8 mouse cellular contexts compared by ENCODE assay signal in genomic region chr3:142560296-142560948, GRCm38 (mm10). TPM values are rescaled to one million over a fixed set of nuclear protein-coding genes. Genes with fewer than 3 reads are reported as not detected.
DNase-seq lines count a peak whose midpoint lies in the region; ATAC-seq lines count a peak whose summit lies in the region.

No protein-coding gene starts in this region.

- H3K27ac ChIP-seq in embryonic facial prominence, embryonic 12.5 days, result no peak overlapping the region
- no peak overlapping the region for H3K27ac ChIP-seq in limb, embryonic 11.5 days (replicated peaks; ENCODE audit: low read depth, low read length)
- no peak overlapping the region for H3K27ac ChIP-seq in midbrain, embryonic 13.5 days

- H3K9ac ChIP-seq in embryonic facial prominence, embryonic 12.5 days, result no peak overlapping the region
- H3K9ac ChIP-seq in limb, embryonic 11.5 days (ENCODE audit: low read length), result no peak overlapping the region
- peak overlapping the region; percentile 48; the same call in 1 of the 2 replicates for H3K9ac ChIP-seq in midbrain, embryonic 13.5 days (replicated peaks)

- no peaks in the 10 kb centered on the region for H3K36me3 ChIP-seq in embryonic facial prominence, embryonic 12.5 days
- no peaks in the 10 kb centered on the region for H3K36me3 ChIP-seq in limb, embryonic 11.5 days (ENCODE audit: control insufficient read depth, insufficient read depth, low read length)
- no peaks in the 10 kb centered on the region for H3K36me3 ChIP-seq in midbrain, embryonic 13.5 days

- no peak for ATAC-seq in embryonic facial prominence, embryonic 12.5 days (ENCODE audit: insufficient number of reproducible peaks, insufficient read depth, low FRiP score, low TSS enrichment)
- peak; percentile 57; the same call in 1 of the 2 replicates for ATAC-seq in limb, embryonic 11.5 days (ENCODE audit: insufficient number of reproducible peaks, low FRiP score, low TSS enrichment, low read depth)
- ATAC-seq in midbrain, embryonic 13.5 days, result peak; percentile 88

- H3K4me3 ChIP-seq in embryonic facial prominence, embryonic 12.5 days, result peak overlapping the region; percentile 18
- peak overlapping the region; percentile 26 for H3K4me3 ChIP-seq in limb, embryonic 11.5 days (ENCODE audit: low read depth, low read length)
- peak overlapping the region; percentile 19; the same call in 1 of the 2 replicates for H3K4me3 ChIP-seq in midbrain, embryonic 13.5 days (replicated peaks)

- peaks cover 6% of the 10 kb centered on the region for H3K4me1 ChIP-seq in embryonic facial prominence, embryonic 12.5 days
- no peaks in the 10 kb centered on the region for H3K4me1 ChIP-seq in limb, embryonic 11.5 days (ENCODE audit: control insufficient read depth, insufficient read depth, low read length)
- peaks cover 4% of the 10 kb centered on the region; the same call in 1 of the 2 replicates for H3K4me1 ChIP-seq in midbrain, embryonic 13.5 days (replicated peaks)

- 16% methylated on average over 12 of the region's 12 CpGs for WGBS in embryonic facial prominence, embryonic 12.5 days
- 13% methylated on average over 12 of the region's 12 CpGs for WGBS in limb, embryonic 11.5 days
- 27% methylated on average over 12 of the region's 12 CpGs for WGBS in midbrain, embryonic 13.5 days

- peak; percentile 90 for DNase-seq in 3T3-L1 (ENCODE audit: low read depth, low spot score)
- DNase-seq in adrenal gland, postnatal 36 days, result peak; percentile 92 to 93
- DNase-seq in heart, adult 18-20 months, result peak; percentile 90 to 91
- peak; percentile 90 for DNase-seq in kidney, adult 18-20 months
- peak; percentile 87 for DNase-seq in limb, embryonic 11.5 days (ENCODE audit: low spot score)
- DNase-seq in spleen, adult 12 weeks (ENCODE audit: low spot score), result peak; percentile 79

- no peaks in the 10 kb centered on the region for H3K9me3 ChIP-seq in embryonic facial prominence, embryonic 12.5 days
- H3K9me3 ChIP-seq in limb, embryonic 11.5 days (ENCODE audit: control insufficient read depth, low read length), result no peaks in the 10 kb centered on the region
- H3K9me3 ChIP-seq in midbrain, embryonic 13.5 days, result no peaks in the 10 kb centered on the region

- peak overlapping the region; percentile 41 for H3K4me2 ChIP-seq in embryonic facial prominence, embryonic 12.5 days (replicated peaks)
- peak overlapping the region; percentile 42 for H3K4me2 ChIP-seq in limb, embryonic 11.5 days (ENCODE audit: low read depth, severe bottlenecking)
- peak overlapping the region; percentile 38 for H3K4me2 ChIP-seq in midbrain, embryonic 13.5 days (replicated peaks)

- H3K27me3 ChIP-seq in embryonic facial prominence, embryonic 12.5 days, result no peaks in the 10 kb centered on the region
- H3K27me3 ChIP-seq in limb, embryonic 11.5 days (ENCODE audit: control insufficient read depth, insufficient read depth, low read length), result no peaks in the 10 kb centered on the region
- no peaks in the 10 kb centered on the region for H3K27me3 ChIP-seq in midbrain, embryonic 13.5 days

RNA-seq across cellular contexts. Expression of gene Gbp3, which starts 0.6 kb away (rescaled TPM):
- total RNA-seq in adrenal gland, postnatal 36 days (2021), result 10 to 100 TPM; 11.4 to 11.8 TPM
- polyA plus RNA-seq in embryonic facial prominence, embryonic 12.5 days (2016; fragmentation: Nextera tagmentation; extraction: Ambion mirVana), result 0.69 and 1.4 TPM in 2 replicates
- 10 to 100 TPM; 10.4 to 26.1 TPM for total RNA-seq in heart, adult 18-20 months (2021)
- 0.23 and 0.82 TPM in 2 replicates for polyA plus RNA-seq in limb, embryonic 11.5 days (2014; fragmentation: Nextera tagmentation; extraction: Ambion mirVana)
- polyA plus RNA-seq in midbrain, embryonic 13.5 days (2015; fragmentation: Nextera tagmentation; extraction: Ambion mirVana), result 0.76 and 1.1 TPM in 2 replicates

RNA-seq across cellular contexts. Expression of gene Gbp7, which starts 30.3 kb away (rescaled TPM):
- total RNA-seq in adrenal gland, postnatal 36 days (2021), result 10 to 100 TPM; 14.4 to 20.2 TPM
- 1.1 and 2.2 TPM in 2 replicates for polyA plus RNA-seq in embryonic facial prominence, embryonic 12.5 days (2016; fragmentation: Nextera tagmentation; extraction: Ambion mirVana)
- total RNA-seq in heart, adult 18-20 months (2021), result 10 to 100 TPM in 1 of 2 experiments, 1 to 10 TPM in 1; 8.5 to 31.7 TPM
- polyA plus RNA-seq in limb, embryonic 11.5 days (2014; fragmentation: Nextera tagmentation; extraction: Ambion mirVana), result 1.9 TPM in 2 replicates
- polyA plus RNA-seq in midbrain, embryonic 13.5 days (2015; fragmentation: Nextera tagmentation; extraction: Ambion mirVana), result 1.2 and 1.3 TPM in 2 replicates

RNA-seq across cellular contexts. Expression of gene Gbp2b, which starts 34.2 kb away (rescaled TPM):
- total RNA-seq in adrenal gland, postnatal 36 days (2021), result under 1 TPM; 0.20 to 0.26 TPM
- polyA plus RNA-seq in embryonic facial prominence, embryonic 12.5 days (2016; fragmentation: Nextera tagmentation; extraction: Ambion mirVana), result not detected in 2 replicates
- under 1 TPM; 0.27 to 0.41 TPM for total RNA-seq in heart, adult 18-20 months (2021)
- not detected in 2 replicates for polyA plus RNA-seq in limb, embryonic 11.5 days (2014; fragmentation: Nextera tagmentation; extraction: Ambion mirVana)
- not detected in 2 replicates for polyA plus RNA-seq in midbrain, embryonic 13.5 days (2015; fragmentation: Nextera tagmentation; extraction: Ambion mirVana)

RNA-seq across cellular contexts. Expression of gene Gbp2, which starts 60.0 kb away (rescaled TPM):
- total RNA-seq in adrenal gland, postnatal 36 days (2021), result 10 to 100 TPM; 14.2 to 20.9 TPM
- 0.09 and 0.23 TPM in 2 replicates for polyA plus RNA-seq in embryonic facial prominence, embryonic 12.5 days (2016; fragmentation: Nextera tagmentation; extraction: Ambion mirVana)
- total RNA-seq in heart, adult 18-20 months (2021), result 10 to 100 TPM; 11.5 to 24.6 TPM
- 0.19 TPM in 1 of 2 replicates, not detected in the other for polyA plus RNA-seq in limb, embryonic 11.5 days (2014; fragmentation: Nextera tagmentation; extraction: Ambion mirVana)
- polyA plus RNA-seq in midbrain, embryonic 13.5 days (2015; fragmentation: Nextera tagmentation; extraction: Ambion mirVana), result 0.23 and 0.30 TPM in 2 replicates
